Mouse (Mus musculus) CD4-positive naive resting alpha-beta T cell, adult 76 days (primary cell): Measurements from ENCODE around the gene Gm8257. TPM values are rescaled to one million over a fixed set of nuclear protein-coding genes. Genes with fewer than 3 reads are reported as not detected.

Source experiments
- total RNA-seq: library from RNA; stranded (reverse); gene quantifications from one replicate; pipeline ENCODE4 v1.2.4, GENCODE M21; 2023

Gm8257 gene
- not detected for total RNA-seq

DNA sequence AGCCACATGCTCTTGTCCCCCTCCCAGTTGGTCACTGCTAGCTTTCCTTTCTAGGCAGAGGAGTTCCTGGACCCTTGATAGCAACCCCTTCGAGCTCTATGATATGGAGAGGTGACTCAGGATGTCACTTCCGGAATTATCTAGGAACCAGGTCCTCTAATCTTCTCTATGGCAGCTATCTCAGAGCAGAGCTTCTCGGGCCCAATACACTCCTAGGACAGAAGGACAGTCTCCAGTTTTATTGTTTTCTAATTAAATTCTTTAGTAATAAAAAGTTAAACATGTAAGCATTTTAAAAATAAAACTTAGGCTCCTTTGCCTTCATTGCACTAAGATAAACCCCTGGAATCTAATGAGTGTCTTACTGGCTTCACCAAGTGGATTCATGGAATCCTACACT lies at the start of gene Gm8257:
TSS of gene Gm8257 (minus strand) at position 101 of the 400 bp plus-strand sequence.

GRCm38 (mm10) chr14:44750240-44750639 lies 44.0 kb upstream of the Gm8257 start, which contains the start of gene Gm8267:
Gene Gm8267 (minus strand): TSS chr14:44750340.

DNA sequence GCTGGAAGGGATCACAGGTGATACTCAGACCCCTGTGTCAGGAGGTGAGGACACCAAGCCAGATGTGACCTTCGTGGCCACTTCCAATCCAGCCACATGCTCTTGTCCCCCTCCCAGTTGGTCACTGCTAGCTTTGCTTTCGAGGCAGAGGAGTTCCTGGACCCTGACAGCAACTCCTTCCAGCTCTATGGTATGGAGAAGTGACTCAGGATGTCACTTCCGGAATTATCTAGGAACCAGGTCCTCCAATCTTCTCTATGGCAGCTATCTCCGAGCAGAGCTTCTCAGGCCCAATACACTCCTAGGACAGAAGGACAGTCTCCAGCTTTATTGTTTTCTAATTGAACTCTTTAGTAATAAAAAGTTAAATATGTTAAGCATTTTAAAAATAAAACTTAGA lies 78.5 kb downstream of the Gm8257 start, which contains the start of gene Gm5624:
TSS of gene Gm5624 (minus strand) at position 202 of the 400 bp plus-strand sequence.

Other genes with a start within 250 kb of the Gm8257 start
- gene BC061237, start 214.0 kb downstream of the Gm8257 start, total RNA-seq, result not detected
- gene Gm17093, start 188.2 kb downstream of the Gm8257 start, total RNA-seq, result not detected
- gene Gm8247, start 123.3 kb downstream of the Gm8257 start, total RNA-seq, result not detected
- gene Gm5624, start 78.5 kb downstream of the Gm8257 start, total RNA-seq, result not detected
- gene Gm8267, start 43.9 kb upstream of the Gm8257 start, total RNA-seq, result not detected
- gene Ptgdr, start 152.9 kb upstream of the Gm8257 start, total RNA-seq, result not detected